Mouse (Mus musculus): ENCODE measurements around the gene Marf1.
"Not testable (repeated sequence)": the region's sequence is repeated elsewhere in the genome, so short reads cannot be mapped to it uniquely, and the experiment has no call there.

Marf1 gene

GRCm38 (mm10) chr16:14162988-14163416, at the start of gene Marf1, which contains the start of gene Nde1:
TSS of gene Marf1 (minus strand) at chr16:14163351.
TSS of gene Nde1 (plus strand) at chr16:14163275.
- DNase-seq (ENCODE audit: low spot score): peak; percentile 16

GRCm38 (mm10) chr16:14198798-14199197, 35.6 kb upstream of the Marf1 start:
- no peak for DNase-seq (ENCODE audit: low spot score)

- DNase-seq (ENCODE audit: low spot score): peak; percentile 20
Measured at GRCm38 (mm10) chr16:14195427-14195826, 32.3 kb upstream of the Marf1 start.

- no peak for DNase-seq (ENCODE audit: low spot score)
Measured at GRCm38 (mm10) chr16:14194164-14194950, 31.2 kb upstream of the Marf1 start.

- no peak for DNase-seq (ENCODE audit: low spot score)
Measured at GRCm38 (mm10) chr16:14185516-14185915, 22.4 kb upstream of the Marf1 start.

- no peak for DNase-seq (ENCODE audit: low spot score)
Measured at GRCm38 (mm10) chr16:14183856-14184255, 20.7 kb upstream of the Marf1 start.

- no peak for DNase-seq (ENCODE audit: low spot score)
Measured at GRCm38 (mm10) chr16:14182360-14182759, 19.2 kb upstream of the Marf1 start.

GRCm38 (mm10) chr16:14180163-14180733, 17.1 kb upstream of the Marf1 start:
- no peak for DNase-seq (ENCODE audit: low spot score)

- DNase-seq (ENCODE audit: low spot score): no peak
Measured at GRCm38 (mm10) chr16:14178041-14178440, 14.9 kb upstream of the Marf1 start.

- no peak for DNase-seq (ENCODE audit: low spot score)
Measured at GRCm38 (mm10) chr16:14169706-14170105, 6.6 kb upstream of the Marf1 start.

GRCm38 (mm10) chr16:14166490-14166889, 3.3 kb upstream of the Marf1 start:
- no peak for DNase-seq (ENCODE audit: low spot score)

- DNase-seq (ENCODE audit: low spot score): no peak
Measured at GRCm38 (mm10) chr16:14163731-14164130, 580 bp upstream of the Marf1 start.

- DNase-seq (ENCODE audit: low spot score): no peak
Measured at GRCm38 (mm10) chr16:14160941-14161340, 2.2 kb downstream of the Marf1 start.

- DNase-seq (ENCODE audit: low spot score): peak; percentile 91
Measured at GRCm38 (mm10) chr16:14159746-14160131, 3.4 kb downstream of the Marf1 start.

GRCm38 (mm10) chr16:14158936-14159745, 4.0 kb downstream of the Marf1 start:
- peak; percentile 92 for DNase-seq (ENCODE audit: low spot score)

GRCm38 (mm10) chr16:14158536-14158935, 4.6 kb downstream of the Marf1 start:
- DNase-seq (ENCODE audit: low spot score): no peak

GRCm38 (mm10) chr16:14156312-14156711, 6.8 kb downstream of the Marf1 start:
- DNase-seq (ENCODE audit: low spot score): no peak

GRCm38 (mm10) chr16:14155638-14156037, 7.5 kb downstream of the Marf1 start:
- DNase-seq (ENCODE audit: low spot score): not testable (repeated sequence)

GRCm38 (mm10) chr16:14151718-14152117, 11.4 kb downstream of the Marf1 start:
- DNase-seq (ENCODE audit: low spot score): no peak

GRCm38 (mm10) chr16:14147712-14148111, 15.4 kb downstream of the Marf1 start:
- no peak for DNase-seq (ENCODE audit: low spot score)

GRCm38 (mm10) chr16:14143298-14143697, 19.9 kb downstream of the Marf1 start:
- DNase-seq (ENCODE audit: low spot score): no peak

GRCm38 (mm10) chr16:14139106-14139505, 24.0 kb downstream of the Marf1 start:
- DNase-seq (ENCODE audit: low spot score): no peak
